Mouse (Mus musculus): ENCODE measurements around the gene Myh9. TPM values are rescaled to one million over a fixed set of nuclear protein-coding genes. Genes with fewer than 3 reads are reported as not detected.

Myh9 gene
- total RNA-seq, 2 experiments from 2014 or later, result 105 to 158 TPM

DNA sequence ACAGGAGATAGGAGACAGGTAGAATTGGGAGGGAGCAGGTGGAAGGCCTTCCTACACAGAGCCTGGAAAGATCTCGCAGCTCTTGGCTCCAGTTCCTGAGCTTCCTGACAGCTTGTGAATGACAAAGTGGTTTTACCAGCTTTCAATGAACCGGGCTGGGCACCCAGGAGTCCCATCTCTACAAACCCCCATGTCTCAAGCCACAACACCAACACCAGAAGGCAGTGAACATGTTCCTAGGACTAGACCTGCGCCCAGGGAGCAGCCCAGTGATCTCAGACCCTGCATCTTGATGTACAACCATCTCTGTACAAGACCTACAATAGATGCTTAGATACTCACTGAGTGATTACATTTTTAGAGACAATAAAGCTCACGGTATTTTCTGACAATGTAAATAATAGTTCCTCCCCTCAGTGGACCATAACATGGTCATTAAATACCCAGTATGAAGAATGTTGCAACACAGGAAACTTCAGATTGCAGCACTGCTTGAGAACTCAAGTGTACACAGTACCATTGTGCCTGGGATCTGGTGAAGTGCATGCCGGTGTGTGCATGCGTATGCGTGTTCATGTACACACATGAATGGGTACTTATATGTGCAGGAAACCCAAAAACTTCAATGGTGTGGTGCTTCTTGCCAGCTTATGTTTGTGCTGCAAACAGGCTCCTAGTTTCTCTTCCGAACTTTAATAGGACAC lies 10.1 kb downstream of the Myh9 start:
- ATAC-seq (replicated peaks; ENCODE audit: low FRiP score, poor library complexity, severe bottlenecking), result no peak

DNA sequence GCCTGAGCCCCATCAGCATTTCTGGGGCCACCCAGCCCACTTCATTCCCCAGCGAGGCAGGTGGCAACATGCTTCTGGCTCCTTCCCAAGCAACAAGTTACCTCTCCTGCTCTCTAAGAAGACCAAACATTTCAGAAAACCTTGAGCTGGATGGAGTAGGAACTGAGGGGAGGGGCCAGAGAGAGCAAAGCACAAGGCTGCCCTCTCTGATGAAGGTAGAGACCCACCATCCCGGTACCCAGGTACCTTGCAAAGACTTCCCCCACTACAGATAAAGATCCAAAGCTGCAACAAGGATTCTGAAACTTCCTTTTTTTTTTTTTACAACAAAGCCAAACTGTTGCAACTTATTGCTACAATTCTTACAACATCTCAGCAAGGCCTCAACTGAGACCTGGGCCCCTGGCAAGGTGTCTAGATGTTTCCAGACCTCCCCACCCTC lies 10.8 kb downstream of the Myh9 start:
- ATAC-seq (replicated peaks; ENCODE audit: low FRiP score, poor library complexity, severe bottlenecking), result no peak

DNA sequence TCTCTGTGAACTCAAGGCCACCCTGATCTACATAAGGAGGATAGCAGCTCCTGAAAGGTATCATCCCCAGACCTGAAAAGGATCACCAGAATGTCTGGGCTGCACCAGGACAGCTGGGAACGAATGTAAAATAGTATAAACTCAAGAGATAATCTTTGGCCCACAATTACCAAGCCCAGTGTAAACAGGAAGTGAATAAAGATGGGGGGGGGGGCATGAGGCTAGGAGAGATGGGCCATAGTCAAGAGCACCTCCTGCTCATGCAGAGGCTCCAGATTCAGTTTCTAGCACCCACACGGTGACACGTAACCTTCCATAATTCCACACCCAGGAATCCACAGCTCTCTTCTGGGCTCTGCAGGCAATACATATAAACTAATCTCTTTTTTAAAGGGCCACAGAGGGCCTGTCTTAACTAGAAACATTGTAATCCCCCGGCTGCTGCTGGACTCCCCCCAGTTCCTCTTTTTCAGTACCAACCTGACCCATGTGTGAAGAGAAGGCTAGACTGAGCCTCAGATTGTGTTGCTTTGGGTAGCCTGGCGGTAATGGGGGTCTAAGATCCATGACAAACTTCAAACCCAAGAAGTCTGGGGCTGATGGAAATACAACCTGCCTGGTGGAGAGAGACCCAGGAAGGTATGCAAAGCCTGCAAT lies 11.4 kb downstream of the Myh9 start:
- ATAC-seq (replicated peaks; ENCODE audit: low FRiP score, poor library complexity, severe bottlenecking), result no peak

DNA sequence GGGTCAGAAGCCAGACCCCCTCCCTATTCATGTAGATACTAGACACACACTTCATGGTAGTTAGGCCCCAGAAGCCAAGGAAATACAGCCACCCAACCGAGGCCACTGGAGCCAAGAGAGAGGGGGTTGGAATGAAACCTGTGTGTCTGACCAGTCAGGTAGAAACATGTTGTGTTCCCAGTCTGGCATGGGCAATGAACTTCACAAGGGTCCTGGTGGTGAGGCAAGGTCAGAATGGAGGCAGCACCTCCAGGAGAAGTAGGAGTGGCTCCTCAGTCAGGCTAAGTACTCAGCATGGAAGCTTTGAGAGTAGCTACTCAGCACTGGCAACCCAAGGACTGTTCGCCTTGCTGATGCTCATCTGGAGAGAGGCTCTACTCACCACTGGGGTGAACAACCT lies 12.4 kb downstream of the Myh9 start:
- ATAC-seq (replicated peaks; ENCODE audit: low FRiP score, poor library complexity, severe bottlenecking), result no peak

DNA sequence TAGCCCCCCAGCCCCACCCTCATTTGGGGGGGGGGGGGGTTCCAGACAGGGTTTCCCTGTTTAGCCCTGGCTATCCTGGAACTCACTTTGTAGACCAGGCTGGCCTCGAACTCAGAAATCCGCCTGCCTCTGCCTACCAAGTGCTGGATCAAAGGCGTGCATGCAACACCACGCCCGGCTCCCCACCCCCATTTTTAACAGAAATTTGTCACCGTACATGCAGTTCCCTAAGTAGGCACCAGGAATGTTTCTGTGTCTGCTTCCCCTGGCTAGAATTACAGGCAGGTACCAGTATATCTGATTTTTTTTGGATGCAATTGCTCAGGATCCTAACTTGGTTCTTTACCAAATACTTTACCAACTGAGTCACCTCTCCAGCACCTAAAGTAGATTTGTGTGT lies 13.1 kb downstream of the Myh9 start:
- no peak for ATAC-seq (replicated peaks; ENCODE audit: low FRiP score, poor library complexity, severe bottlenecking)

DNA sequence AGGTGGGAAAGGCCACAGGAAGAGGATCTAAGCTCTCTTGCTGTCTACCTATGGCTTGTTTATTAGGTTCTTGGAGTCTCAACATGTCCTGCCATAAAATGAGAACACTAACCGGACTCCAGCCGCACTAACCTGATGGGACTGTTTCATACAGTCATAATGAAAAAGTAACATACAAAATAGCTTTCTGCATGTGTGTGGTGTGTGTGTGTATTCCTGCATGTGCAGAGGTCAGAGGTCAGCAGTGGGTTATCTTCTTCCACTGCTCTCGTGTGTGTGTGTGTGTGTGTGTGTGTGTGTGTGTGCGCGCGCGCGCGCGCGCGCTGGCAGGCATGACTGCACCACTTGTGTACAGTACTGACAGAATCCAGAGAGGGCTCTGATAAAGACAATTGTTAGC lies 13.7 kb downstream of the Myh9 start:
- no peak for ATAC-seq (replicated peaks; ENCODE audit: low FRiP score, poor library complexity, severe bottlenecking)

DNA sequence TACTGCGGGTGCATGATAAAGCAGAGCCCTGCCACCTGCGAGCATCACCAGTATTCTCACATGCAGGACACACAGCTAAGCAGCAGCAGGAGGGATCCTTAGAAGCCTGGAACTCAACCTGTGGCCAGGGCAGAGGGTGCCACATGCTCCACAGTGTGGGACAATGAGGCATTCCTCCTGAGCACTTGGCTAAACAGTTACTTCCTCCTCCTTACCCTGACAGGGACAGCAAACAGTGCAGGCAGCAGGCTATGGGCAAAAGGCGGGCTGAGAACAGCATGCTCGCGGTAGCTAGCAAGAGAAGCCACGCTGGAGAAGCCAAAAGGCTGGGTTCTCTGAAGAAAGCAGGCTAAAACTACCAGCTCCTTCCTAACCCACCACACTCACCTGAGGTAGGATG lies 14.2 kb downstream of the Myh9 start:
- ATAC-seq (replicated peaks; ENCODE audit: low FRiP score, poor library complexity, severe bottlenecking), result no peak

DNA sequence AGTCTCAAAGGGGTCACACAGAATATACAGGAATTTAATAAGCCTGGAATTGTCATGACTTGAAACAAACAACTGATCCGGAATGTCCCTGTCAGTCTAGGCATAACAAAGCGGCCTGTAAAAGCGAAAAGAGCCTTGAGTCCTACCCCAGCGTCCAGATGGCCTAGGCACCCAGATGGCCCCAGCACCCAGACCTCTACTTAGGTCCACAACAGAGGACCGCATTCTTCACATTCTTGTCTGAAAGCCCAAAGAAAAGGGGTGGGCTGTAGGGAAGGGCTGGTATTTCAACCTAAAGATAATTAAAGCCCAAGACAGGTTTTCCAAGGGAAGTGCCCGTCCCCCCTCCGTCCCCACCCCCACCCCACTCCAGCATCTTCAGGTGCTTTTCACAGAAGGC lies 14.6 kb downstream of the Myh9 start:
- ATAC-seq (replicated peaks; ENCODE audit: low FRiP score, poor library complexity, severe bottlenecking), result no peak

DNA sequence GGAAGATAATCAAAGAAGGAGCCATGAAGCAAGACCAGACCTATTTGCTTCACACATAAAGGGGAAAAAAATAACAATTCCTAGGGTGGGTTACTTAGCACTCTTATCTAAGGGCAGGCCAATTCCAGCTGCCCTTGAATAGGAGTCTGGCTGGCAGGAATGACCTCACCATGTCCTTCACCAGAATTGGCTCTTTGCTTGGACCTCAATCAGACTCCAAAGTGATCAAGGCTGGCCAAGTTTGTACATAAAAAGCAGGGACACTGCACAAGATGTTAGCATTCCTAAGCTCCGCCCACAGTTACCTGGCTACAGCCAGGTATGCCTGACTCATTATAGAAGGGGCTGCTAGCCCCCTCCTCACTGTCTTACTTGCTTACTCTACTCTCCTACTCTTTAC lies 16.6 kb downstream of the Myh9 start:
- no peak for ATAC-seq (replicated peaks; ENCODE audit: low FRiP score, poor library complexity, severe bottlenecking)

DNA sequence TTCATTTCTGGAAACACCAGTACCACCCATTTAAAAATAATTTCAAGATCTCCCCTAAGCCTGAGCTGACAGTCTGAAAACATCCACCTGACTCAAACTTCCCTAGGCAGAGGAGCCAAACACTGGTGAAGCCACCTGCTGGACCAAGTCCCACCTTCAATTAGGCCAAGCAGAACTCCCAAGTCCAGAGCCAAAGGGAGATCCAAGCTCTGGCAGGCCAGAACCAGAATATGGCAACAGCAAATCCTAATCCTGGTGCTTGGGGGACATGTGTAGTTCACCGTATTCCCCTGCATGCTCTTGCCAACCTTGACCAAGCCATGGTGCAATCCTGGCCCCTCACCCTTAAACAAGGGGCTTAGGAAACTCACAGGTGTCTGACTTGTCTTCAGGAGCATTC lies 17.7 kb downstream of the Myh9 start:
- ATAC-seq (replicated peaks; ENCODE audit: low FRiP score, poor library complexity, severe bottlenecking), result no peak

DNA sequence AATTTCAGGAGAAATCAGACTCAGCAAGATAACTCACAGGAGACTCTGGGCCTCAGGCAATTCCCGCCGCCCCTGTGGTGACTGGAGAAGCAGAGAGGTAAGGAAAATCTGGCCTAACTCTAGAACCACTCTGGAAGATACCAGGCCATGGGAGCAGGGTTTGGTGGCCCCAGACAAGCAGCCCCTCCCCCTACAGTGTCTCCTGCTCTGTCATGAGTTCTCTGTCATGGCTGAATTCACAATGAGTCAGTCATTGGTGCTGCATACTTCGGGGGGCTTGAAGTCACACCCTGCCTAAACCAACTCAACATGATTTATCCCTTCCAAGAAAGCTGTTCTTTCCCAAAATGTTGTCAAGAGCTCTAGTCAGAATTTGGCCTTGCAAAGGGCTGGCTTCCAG lies 18.3 kb downstream of the Myh9 start:
- ATAC-seq (replicated peaks; ENCODE audit: low FRiP score, poor library complexity, severe bottlenecking), result no peak

DNA sequence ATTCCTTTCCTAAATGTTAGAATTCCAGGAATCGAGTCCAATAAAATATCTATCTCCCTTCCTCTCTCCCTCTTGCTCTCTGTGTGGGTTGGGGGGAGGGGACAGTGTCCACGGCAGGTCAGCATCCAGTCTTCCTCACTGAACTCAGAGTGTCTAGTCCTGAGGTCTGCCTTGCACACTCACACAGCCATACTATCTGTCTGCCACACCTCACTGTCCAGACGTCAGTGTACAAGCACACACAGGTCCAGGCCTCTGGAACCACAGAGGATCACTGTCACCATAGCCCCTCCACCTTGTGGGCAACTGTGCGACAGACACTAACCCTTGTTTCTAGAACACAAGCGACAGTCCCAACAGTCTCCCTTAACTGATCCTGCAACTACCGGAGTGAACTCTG lies 18.8 kb downstream of the Myh9 start:
- 0 out of 2 replicates have a peak, but pooled peaks have one; percentile 33 for ATAC-seq (replicated peaks; ENCODE audit: low FRiP score, poor library complexity, severe bottlenecking)

DNA sequence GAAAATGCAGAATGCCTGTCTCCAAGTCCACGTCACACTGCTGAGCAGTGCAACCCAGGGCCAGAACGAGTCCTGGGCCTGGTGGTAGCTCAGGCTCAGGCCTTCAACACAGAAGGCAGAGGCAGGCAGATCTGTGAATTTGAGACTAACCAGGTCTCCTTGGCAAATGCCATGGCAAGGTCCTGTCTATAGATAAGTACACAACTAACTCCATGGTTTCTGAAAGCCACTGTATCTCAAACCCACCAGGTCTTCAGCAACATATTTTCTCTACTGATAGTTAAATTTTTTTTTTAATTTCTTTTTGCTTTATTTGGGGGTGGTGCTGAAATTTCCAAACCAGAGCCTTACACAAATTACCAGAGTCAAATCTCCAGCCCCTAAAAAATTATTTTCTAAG lies 19.3 kb downstream of the Myh9 start:
- ATAC-seq (replicated peaks; ENCODE audit: low FRiP score, poor library complexity, severe bottlenecking), result peak; percentile 27; the same call in 1 of the 2 replicates

DNA sequence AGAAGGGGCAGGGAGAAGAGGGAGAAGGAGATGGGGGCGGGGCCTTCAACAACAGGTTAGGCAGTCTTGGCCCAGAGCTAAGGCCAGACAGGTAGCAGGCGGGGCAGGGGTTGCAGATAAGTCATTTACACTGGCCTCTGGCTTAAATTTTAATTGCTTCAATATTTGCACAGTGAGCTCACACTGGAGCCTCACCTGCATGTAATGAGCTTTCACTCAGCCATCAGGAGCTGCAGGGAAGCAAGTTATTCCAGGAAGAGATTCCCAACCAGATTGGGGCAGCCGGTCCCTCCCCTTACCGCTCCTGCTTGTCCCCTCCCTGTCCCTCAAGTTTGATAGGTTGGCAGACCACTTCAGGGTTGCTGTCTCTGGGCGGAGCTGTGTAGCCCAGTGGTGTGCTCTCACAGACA lies 19.9 kb downstream of the Myh9 start:
- peak; percentile 59; the same call in 1 of the 2 replicates for ATAC-seq (replicated peaks; ENCODE audit: low FRiP score, poor library complexity, severe bottlenecking)

DNA sequence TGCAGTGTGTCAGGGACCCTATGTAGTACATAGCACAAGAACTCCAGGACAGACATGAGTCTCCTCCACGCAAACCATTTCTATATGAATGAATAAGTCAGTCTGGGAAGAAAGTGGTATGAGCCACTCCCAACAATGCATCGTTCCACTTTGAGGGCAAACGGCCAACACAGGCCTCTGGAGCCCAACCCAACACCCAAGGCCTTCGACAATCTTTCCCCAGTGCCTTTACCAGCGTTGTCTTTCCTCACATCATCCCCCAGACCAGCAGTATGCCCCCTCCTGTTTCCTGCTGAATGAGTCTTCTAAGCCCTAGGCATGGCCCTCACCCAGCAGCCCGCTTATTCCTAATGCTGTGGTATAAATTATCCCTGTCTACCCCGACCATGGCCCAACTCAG lies 20.6 kb downstream of the Myh9 start:
- no peak for ATAC-seq (replicated peaks; ENCODE audit: low FRiP score, poor library complexity, severe bottlenecking)

DNA sequence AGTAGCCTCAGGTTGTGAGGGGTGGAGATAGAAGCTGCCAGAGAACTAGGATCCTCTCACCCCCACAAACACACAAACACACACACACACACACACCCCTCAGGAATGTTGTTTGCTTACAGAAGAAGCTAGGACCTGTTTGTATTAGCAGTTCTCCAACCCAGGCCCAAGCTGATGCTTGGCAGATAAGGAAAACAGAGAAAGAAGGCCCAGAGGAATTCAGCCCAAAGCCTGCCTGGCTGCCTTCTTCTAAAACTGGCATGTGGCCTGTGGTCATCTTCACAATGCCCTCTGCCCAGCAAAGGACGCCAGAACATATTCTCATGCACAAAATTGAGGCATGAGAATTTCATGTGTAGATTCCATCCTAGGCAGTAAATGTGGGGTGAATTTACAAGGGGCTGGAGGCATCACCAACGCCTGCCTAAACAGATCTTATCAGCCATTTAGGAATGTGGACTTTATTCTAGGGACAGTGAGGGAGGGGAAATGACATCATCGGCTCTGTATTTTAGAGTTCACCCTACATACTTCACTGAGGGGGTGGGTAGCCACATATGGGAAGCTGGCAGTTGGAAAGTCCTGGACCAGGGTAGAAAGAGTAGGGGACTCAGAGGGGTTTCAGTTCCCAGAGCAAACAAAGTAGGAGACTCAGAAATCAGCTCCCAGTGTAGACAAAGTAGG lies 21.4 kb downstream of the Myh9 start:
- ATAC-seq (replicated peaks; ENCODE audit: low FRiP score, poor library complexity, severe bottlenecking), result no peak

DNA sequence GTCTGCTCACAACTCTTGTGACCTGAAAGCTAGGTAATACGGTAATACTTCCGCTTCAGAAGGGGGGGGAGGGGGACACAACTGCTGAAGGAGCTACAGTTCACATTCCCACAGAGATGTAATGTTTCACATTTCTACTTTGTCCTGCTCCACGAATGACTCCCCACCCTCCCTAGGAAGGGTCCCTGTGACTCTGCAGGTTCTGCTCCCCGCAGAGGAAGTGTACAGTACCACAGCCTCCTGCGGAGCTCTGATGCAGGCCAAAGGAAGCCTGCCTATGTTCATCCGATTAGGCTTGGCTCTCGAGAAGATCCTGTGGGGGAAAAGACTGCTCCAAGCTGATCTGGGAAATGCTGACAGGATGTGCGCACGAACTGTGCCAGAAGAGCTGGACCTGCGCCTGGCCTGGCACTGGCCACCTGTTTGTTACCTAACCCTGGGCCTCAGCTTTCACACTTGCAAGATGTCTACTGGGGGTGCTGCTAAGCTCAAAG lies 22.0 kb downstream of the Myh9 start:
- no peak for ATAC-seq (replicated peaks; ENCODE audit: low FRiP score, poor library complexity, severe bottlenecking)

DNA sequence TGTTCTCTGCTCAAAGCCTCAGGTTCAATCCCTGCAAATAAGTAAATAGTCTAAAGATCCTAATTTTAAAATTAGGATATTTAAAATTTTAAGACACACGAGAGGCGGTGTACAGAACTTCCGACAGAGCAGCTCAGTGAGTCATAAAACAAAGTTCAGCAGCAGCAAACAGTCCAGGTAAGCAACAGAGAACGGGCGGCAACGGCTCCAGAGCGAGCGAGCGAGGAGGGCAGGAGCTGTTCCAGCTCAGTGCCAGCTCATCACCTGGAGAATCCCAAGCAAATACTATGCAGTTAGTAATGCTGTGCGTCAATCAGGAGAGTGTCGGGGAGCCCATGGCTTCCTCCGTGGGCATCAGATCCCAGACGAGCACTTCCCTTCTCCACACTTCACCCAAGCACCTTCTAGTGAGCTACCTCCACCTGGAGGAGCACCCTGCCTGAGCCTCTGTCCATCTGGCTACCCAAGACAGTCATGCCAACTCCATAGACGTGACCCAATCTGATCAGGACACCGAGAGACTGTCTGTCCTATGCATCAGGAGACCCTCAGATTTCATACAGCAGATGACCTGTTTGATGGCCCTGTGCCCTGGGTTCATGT lies 23.3 kb downstream of the Myh9 start:
- ATAC-seq (replicated peaks; ENCODE audit: low FRiP score, poor library complexity, severe bottlenecking), result no peak

DNA sequence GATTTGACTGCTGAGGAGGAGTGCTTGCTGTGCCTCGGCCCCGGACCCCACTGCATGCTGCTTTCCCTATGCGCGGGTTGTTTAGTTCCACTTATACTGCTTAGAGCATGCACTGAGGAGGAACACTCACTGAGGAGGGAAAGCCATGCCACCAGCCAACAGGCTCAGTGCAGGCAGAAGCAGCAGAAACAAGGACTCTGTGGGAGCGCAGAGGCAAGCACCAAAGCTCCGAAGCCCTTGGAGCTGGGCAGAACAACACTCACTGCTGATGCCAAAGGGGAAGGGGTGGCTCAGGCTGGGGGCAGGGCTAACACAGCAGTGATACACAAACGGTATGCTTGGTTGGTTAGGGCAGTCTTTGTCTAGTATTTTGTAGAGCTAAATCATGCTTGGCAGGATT lies 24.6 kb downstream of the Myh9 start:
- ATAC-seq (replicated peaks; ENCODE audit: low FRiP score, poor library complexity, severe bottlenecking), result no peak

DNA sequence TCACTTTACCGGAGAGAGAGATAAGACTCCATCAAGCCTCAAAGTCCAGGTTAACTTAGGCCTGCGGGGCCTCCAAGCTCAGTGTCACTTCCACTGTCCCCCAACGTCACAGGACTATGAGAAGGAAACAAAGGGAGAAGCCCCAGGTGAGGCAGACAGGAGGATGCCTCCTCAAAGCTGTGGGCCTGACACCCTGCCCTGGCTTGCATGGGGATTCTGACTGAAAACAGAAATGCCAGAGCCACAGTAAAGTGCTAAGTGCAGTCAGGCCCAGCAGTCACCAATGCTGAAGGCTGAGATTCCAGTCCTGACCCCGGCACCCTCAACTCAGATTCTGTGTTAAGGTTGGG lies 25.4 kb downstream of the Myh9 start:
- ATAC-seq (replicated peaks; ENCODE audit: low FRiP score, poor library complexity, severe bottlenecking), result no peak

Measured in erythroblast, adult 5-6 weeks (primary cell).